Mouse (Mus musculus) neural tube, embryonic 15.5 days (tissue): ENCODE data around the gene Upk3a. TPM values are rescaled to one million over a fixed set of nuclear protein-coding genes. Genes with fewer than 3 reads are reported as not detected.

ENCODE experiments used
- ATAC-seq: fragments of 200-750 bp; cut with Nextera tagmentation; 2 replicates; pipeline ENCODE4 v1.8.0; 2017; ENCODE audit warnings: mild to moderate bottlenecking, moderate TSS enrichment, moderate library complexity; ENCODE audit not compliant: low FRiP score
- H3K27ac ChIP-seq: fragments of 300-500 bp; sonication (generic); replicated peaks from 2 replicates; pipeline ENCODE4 v1.5.1; 2015; ENCODE audit warnings: mild to moderate bottlenecking, inconsistent platforms
- H3K27me3 ChIP-seq: fragments of 300-500 bp; sonication (generic); replicated peaks from 2 replicates; pipeline ENCODE4 v1.6.1; 2015; ENCODE audit warnings: inconsistent platforms
- H3K36me3 ChIP-seq: fragments of 300-500 bp; sonication (generic); 2 replicates; pipeline ENCODE4 v1.6.1; 2015; ENCODE audit warnings: inconsistent platforms
- H3K4me1 ChIP-seq: fragments of 300-500 bp; sonication (generic); 2 replicates; pipeline ENCODE4 v1.6.1; 2015; ENCODE audit warnings: inconsistent platforms
- H3K4me2 ChIP-seq: fragments of 300-500 bp; sonication (generic); 2 replicates; pipeline ENCODE4 v1.6.1; 2015; ENCODE audit warnings: inconsistent platforms, mild to moderate bottlenecking, moderate library complexity
- H3K4me3 ChIP-seq: fragments of 300-500 bp; sonication (generic); replicated peaks from 2 replicates; pipeline ENCODE4 v1.5.1; 2015; ENCODE audit warnings: mild to moderate bottlenecking, inconsistent platforms
- H3K9ac ChIP-seq: fragments of 300-500 bp; sonication (generic); replicated peaks from 2 replicates; pipeline ENCODE4 v1.6.1; 2015; ENCODE audit warnings: mild to moderate bottlenecking, inconsistent platforms
- H3K9me3 ChIP-seq: fragments of 300-500 bp; sonication (generic); replicated peaks from 2 replicates; pipeline ENCODE4 v1.6.1; 2016; ENCODE audit warnings: inconsistent platforms
- WGBS: fragments of 180-500 bp; shearing (Covaris S2); methylation state at CpG from one replicate; pipeline ENCODE4 v1.1.7; 2015; ENCODE audit warnings: mixed read lengths; 5-methylcytosine and 5-hydroxymethylcytosine counted together
- polyA plus RNA-seq: library from polyadenylated mRNA; unstranded; fragments of >200 nt; fragmentation: Nextera tagmentation; extraction: Ambion mirVana; gene quantifications from 2 replicates; pipeline ENCODE4 v1.2.1, GENCODE M21; 2015

The Upk3a gene
- polyA plus RNA-seq, 1 experiment from 2014 or later: 0.74 TPM

DNA sequence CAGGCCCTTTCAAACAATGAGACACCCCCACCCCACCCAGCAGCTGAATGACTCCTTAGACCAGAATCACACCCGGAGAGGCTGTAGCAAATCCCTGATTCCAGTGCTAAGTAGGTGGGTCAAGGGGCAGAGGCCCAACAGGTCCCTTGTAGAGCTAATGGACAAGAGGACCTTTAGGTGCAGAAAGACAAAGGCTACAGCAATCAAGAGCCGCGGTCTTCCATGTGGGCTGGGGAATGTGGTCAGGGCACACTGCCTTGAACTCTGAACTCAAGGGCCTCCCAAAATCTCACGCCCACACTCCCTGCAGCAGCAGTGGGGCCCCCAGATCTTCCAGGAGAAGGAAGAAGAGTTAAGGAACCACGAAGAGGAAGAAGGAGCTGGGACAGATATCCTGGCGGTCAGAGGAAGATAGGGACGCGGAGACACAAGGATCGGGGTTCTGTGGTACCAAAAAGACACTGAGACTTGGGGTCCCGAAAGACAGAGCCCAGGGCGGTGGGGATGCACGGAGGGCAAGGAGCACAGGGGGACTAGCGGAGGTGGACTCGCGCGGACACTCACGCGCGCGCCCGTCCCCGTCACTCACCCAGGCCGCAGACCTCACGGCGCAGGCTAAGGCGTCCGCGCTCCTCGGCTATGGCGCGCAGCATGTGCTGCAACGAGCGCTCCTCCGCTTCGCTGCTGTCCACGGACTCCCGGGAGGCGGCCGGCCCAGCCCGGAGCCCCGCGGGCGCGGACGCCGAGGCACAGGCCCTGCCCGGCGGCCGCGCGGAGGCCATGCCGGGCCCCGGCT is 29.7 kb upstream of the Upk3a start:
- Histone ChIP-seq H3K27me3 (no peaks in the 10 kb centered on the region), H3K36me3 (no peaks in the 10 kb centered on the region), H3K27ac (peak overlapping the region; percentile 87), H3K4me3 (peak overlapping the region; percentile 84), H3K4me1 (peaks cover 54% of the 10 kb centered on the region), H3K9ac (peak overlapping the region; percentile 97), H3K4me2 (peak overlapping the region; percentile 71), H3K9me3 (no peaks in the 10 kb centered on the region)
- ATAC-seq: peak; percentile 71
- under 1% methylated on average over 53 of the region's 53 CpGs for WGBS

GRCm38 (mm10) chr15:84987874-84988825 is 28.8 kb upstream of the Upk3a start, which contains the start of gene 5031439G07Rik:
Gene 5031439G07Rik (minus strand): TSS chr15:84988551.
- ATAC-seq: peak; percentile 91
- H3K9me3 ChIP-seq: no peaks in the 10 kb centered on the region
- peaks cover 48% of the 10 kb centered on the region for H3K4me1 ChIP-seq
- peak within 1 kb of the TSS; percentile 97 for H3K9ac ChIP-seq
- H3K4me2 ChIP-seq: peak within 1 kb of the TSS; percentile 71
- H3K36me3 ChIP-seq: no peaks in the 10 kb centered on the region
- no peaks in the 10 kb centered on the region for H3K27me3 ChIP-seq
- peak within 1 kb of the TSS; percentile 84 for H3K4me3 ChIP-seq
- H3K27ac ChIP-seq: peak within 1 kb of the TSS; percentile 87
- 3% methylated on average over 55 of the region's 59 CpGs for WGBS

DNA sequence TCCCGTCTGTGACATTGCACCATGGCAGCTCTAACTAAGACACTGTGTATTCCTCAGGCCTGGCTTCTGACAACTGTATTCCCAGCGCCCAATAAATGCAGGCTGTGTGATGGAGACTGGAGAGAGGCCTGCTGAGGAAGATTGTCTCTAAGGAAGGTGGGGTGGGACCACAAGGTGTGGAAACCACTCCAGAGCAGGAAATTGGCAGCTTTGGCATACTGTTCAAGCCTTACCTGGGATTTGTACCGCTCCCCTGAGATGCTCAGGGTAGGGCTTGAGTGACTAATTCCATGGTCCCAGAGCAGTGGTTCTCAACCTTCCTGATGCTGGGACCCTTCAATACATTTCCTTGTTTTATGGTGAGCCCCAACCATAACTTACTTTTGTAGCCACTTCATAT is 27.8 kb upstream of the Upk3a start:
- 76% methylated on average over 3 of the region's 3 CpGs for WGBS
- H3K36me3 ChIP-seq: no peaks in the 10 kb centered on the region
- no peak overlapping the region for H3K27ac ChIP-seq
- H3K4me1 ChIP-seq: peaks cover 38% of the 10 kb centered on the region
- H3K9ac ChIP-seq: no peak overlapping the region
- H3K27me3 ChIP-seq: no peaks in the 10 kb centered on the region
- ATAC-seq: no peak
- H3K9me3 ChIP-seq: no peaks in the 10 kb centered on the region
- no peak overlapping the region for H3K4me2 ChIP-seq
- H3K4me3 ChIP-seq: no peak overlapping the region

DNA sequence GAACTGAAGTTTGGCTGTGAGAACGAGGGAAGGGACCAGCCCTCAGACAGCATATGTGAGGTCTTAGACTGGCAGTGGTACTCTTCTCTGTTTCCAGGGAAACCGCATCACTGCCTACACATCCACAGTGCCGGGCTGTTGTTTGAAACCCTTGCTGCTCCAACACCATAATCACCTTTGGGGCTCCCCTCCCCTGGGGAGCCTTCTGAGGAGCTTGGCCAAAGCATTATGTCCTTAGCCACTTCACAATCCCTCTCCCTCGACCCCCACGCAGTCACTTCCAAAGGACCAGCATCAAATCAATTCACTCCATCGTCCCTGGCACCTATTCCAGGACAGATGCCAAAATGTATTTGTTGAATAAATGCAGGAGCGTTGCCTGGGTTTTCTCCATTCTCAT is 27.2 kb upstream of the Upk3a start:
- no peaks in the 10 kb centered on the region for H3K27me3 ChIP-seq
- H3K4me2 ChIP-seq: no peak overlapping the region
- 52% methylated on average over 7 of the region's 7 CpGs for WGBS
- no peaks in the 10 kb centered on the region for H3K36me3 ChIP-seq
- H3K9ac ChIP-seq: no peak overlapping the region
- H3K27ac ChIP-seq: no peak overlapping the region
- H3K4me1 ChIP-seq: peaks cover 37% of the 10 kb centered on the region
- ATAC-seq: no peak
- H3K4me3 ChIP-seq: no peak overlapping the region
- H3K9me3 ChIP-seq: no peaks in the 10 kb centered on the region

DNA sequence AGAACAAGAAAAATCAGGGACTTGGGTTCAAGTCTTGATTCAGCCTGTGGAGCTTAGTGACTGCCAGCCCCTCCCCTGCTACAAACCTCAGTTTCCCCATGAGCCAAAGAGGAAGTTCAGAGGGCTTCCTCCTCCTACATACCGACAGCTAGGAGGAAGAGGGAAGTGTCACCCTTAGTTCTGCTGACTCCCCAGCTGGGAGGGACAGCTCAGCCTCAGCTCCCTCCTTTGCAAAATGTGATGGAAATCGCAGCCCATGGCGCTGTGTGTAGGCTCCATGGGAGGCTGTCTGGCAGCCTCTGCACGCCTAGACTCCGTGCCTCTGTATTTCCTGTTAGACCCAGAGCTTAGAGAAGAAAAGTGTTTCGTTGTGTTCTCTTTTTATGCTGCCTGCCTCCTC is 22.4 kb upstream of the Upk3a start:
- no peak overlapping the region for H3K4me2 ChIP-seq
- WGBS: 54% methylated on average over 6 of the region's 6 CpGs
- no peak overlapping the region for H3K27ac ChIP-seq
- no peak overlapping the region for H3K4me3 ChIP-seq
- no peak for ATAC-seq
- H3K4me1 ChIP-seq: peaks cover 4% of the 10 kb centered on the region; the same call in 1 of the 2 replicates
- 0 out of 2 replicates have a peak, but pooled peaks cover 2% of the 10 kb centered on the region for H3K27me3 ChIP-seq
- H3K9me3 ChIP-seq: no peaks in the 10 kb centered on the region
- H3K9ac ChIP-seq: no peak overlapping the region
- no peaks in the 10 kb centered on the region for H3K36me3 ChIP-seq

DNA sequence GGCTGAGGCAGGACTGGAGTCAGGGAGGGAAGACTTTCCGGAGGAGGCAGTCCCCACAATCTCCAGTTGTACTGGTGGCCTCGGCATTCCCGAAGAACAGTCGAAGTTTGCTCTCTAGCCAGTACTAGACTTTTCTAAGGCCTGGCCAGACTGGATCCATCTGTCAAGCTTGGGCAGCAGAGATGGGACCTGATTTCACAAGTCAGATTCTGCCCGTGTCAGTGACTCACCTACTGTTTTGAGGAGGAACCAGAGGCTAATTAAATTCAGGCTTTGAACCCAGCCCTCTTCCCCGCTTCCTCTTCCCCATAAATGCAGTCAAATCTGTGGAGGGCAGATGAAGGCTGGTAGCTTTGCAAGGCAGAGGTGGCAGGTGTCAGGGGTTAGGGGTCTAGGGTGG is 21.9 kb upstream of the Upk3a start:
- WGBS: 57% methylated on average over 6 of the region's 6 CpGs
- no peak for ATAC-seq

DNA sequence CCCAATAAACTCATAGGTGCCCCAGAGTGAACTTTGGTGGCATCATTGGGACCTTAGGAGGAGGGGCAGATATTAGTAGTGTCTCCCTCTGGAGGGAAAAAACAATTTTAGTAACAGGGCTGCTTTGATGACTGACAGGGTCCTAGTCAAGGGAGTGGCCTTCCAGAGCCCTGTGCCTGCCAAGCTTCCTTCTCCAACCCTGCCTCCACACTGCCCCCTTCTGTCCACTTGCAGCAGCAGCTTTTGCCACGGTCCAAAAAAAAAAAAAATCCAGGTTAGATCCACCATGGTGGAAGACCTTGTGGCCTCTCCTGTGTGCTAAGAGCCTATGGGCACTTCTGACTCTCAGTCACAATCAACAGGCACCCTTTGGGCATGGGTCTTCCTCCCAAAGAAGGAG is 21.0 kb upstream of the Upk3a start:
- no peak for ATAC-seq
- 0 out of 2 replicates have a peak, but pooled peaks cover 2% of the 10 kb centered on the region for H3K27me3 ChIP-seq
- no peak overlapping the region for H3K27ac ChIP-seq
- H3K9ac ChIP-seq: no peak overlapping the region
- no peaks in the 10 kb centered on the region for H3K4me1 ChIP-seq
- H3K9me3 ChIP-seq: no peaks in the 10 kb centered on the region
- H3K36me3 ChIP-seq: no peaks in the 10 kb centered on the region
- no peak overlapping the region for H3K4me3 ChIP-seq
- no peak overlapping the region for H3K4me2 ChIP-seq
- 11% methylated on average over 1 of the region's 1 CpGs for WGBS

More for the DNA sequence above, 21.9 kb upstream of the Upk3a start:
- H3K9ac ChIP-seq: no peak overlapping the region
- no peaks in the 10 kb centered on the region for H3K36me3 ChIP-seq
- no peak overlapping the region for H3K27ac ChIP-seq
- H3K4me1 ChIP-seq: no peaks in the 10 kb centered on the region
- 0 out of 2 replicates have a peak, but pooled peaks cover 2% of the 10 kb centered on the region for H3K27me3 ChIP-seq
- H3K4me3 ChIP-seq: no peak overlapping the region
- H3K9me3 ChIP-seq: no peaks in the 10 kb centered on the region
- no peak overlapping the region for H3K4me2 ChIP-seq

GRCm38 (mm10) chr15:84997768-84998454 is 19.0 kb upstream of the Upk3a start:
- no peak overlapping the region for H3K4me2 ChIP-seq
- peaks cover 4% of the 10 kb centered on the region; the same call in 1 of the 2 replicates for H3K4me1 ChIP-seq
- no peaks in the 10 kb centered on the region for H3K36me3 ChIP-seq
- 76% methylated on average over 14 of the region's 14 CpGs for WGBS
- H3K9ac ChIP-seq: no peak overlapping the region
- no peak for ATAC-seq
- no peak overlapping the region for H3K27ac ChIP-seq
- H3K4me3 ChIP-seq: no peak overlapping the region
- H3K9me3 ChIP-seq: no peaks in the 10 kb centered on the region
- H3K27me3 ChIP-seq: 0 out of 2 replicates have a peak, but pooled peaks cover 8% of the 10 kb centered on the region

- H3K27ac ChIP-seq: no peak overlapping the region
- no peak for ATAC-seq
- H3K27me3 ChIP-seq: 0 out of 2 replicates have a peak, but pooled peaks cover 8% of the 10 kb centered on the region
- 57% methylated on average over 7 of the region's 7 CpGs for WGBS
- no peaks in the 10 kb centered on the region for H3K9me3 ChIP-seq
- no peaks in the 10 kb centered on the region for H3K36me3 ChIP-seq
- no peak overlapping the region for H3K9ac ChIP-seq
- H3K4me1 ChIP-seq: peaks cover 4% of the 10 kb centered on the region; the same call in 1 of the 2 replicates
- no peak overlapping the region for H3K4me3 ChIP-seq
- no peak overlapping the region for H3K4me2 ChIP-seq
Measured at GRCm38 (mm10) chr15:84999911-85000310, 17.0 kb upstream of the Upk3a start.

DNA sequence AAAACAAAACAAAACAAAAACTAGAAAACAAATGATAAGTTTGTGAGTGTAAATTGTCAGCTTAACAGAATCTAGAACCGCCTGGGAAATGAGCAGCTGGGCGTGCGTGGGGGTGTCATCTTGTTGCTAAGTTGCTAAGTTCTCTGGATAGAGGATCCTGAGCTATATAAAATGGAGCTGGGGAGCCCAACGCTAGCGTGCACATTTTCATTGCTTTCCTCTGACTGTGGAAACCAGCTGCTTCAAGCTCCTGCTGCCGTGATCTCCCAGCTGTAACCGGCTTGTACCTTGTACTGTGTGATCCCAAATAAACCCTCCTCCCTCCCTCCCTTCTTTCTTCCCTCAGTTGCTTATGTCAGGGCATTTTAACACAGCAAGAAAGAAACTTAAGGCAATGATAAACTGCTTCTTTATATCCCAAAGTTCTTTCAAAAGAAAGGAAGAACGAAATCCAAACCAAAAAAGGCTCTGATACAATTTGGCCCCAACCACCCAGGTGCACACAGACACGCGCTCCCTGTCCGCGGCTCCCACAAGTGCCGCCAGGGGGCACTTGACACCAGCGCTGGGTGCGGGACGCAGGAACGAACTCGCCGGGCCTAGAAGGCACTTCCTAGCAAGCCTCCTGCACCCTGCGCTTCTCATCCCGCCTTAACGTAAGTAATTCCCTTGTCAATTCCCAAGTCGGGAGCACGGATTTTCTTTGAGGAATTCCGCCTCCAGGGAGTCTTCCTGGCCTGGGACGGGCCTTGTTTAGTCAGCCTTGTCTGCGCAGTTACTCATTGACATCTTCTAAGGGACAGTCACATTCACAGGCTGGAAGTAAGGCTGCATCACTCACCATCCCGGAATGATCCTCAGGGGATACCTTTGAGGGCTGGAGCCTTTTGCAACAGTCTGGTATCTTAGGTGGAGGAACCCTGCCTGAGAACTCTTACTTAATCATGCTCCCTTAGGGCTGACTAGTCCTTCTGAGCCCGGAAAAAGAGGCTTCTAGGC is 15.7 kb upstream of the Upk3a start:
- Histone ChIP-seq H3K4me3 (no peak overlapping the region), H3K36me3 (no peaks in the 10 kb centered on the region), H3K4me2 (no peak overlapping the region), H3K9me3 (no peaks in the 10 kb centered on the region), H3K27me3 (0 out of 2 replicates have a peak, but pooled peaks cover 8% of the 10 kb centered on the region), H3K9ac (no peak overlapping the region), H3K27ac (no peak overlapping the region), H3K4me1 (peaks cover 4% of the 10 kb centered on the region; the same call in 1 of the 2 replicates)
- WGBS: 21% methylated on average over 29 of the region's 29 CpGs
- ATAC-seq: no peak
